Mouse (Mus musculus): ENCODE measurements around the gene Carmil2.

The Carmil2 gene

GRCm38 (mm10) chr8:105722861-105723260, 36.8 kb downstream of the Carmil2 start:
- in situ Hi-C loops (cut with MboI, MseI), result no loop called here

- in situ Hi-C loops (cut with MboI, MseI), result loop anchor here (5.0 kb wide), 1 partner anchor 57 kb away; no protein-coding TSS in a partner anchor
Observed at GRCm38 (mm10) chr8:105725726-105726125, 39.7 kb downstream of the Carmil2 start.

- in situ Hi-C loops (cut with MboI, MseI), result loop anchor here (5.0 kb wide), 1 partner anchor 55 kb away; no protein-coding TSS in a partner anchor
Observed at GRCm38 (mm10) chr8:105727397-105728124, 41.5 kb downstream of the Carmil2 start.

- in situ Hi-C loops (cut with MboI, MseI), result no loop called here
Observed at GRCm38 (mm10) chr8:105732186-105732585, 46.1 kb downstream of the Carmil2 start.

GRCm38 (mm10) chr8:105739216-105739615, 53.1 kb downstream of the Carmil2 start:
- in situ Hi-C loops (cut with MboI, MseI), result no loop called here

GRCm38 (mm10) chr8:105743301-105743700, 57.2 kb downstream of the Carmil2 start:
- in situ Hi-C loops (cut with MboI, MseI), result no loop called here

All from T-helper 1 cell (primary cell).